Mouse (Mus musculus) hindbrain, embryonic 12.5 days (tissue): Measurements from ENCODE around the gene Kcna10. TPM values are rescaled to one million over a fixed set of nuclear protein-coding genes. Genes with fewer than 3 reads are reported as not detected.

Experiments
- ATAC-seq: fragments of 200-750 bp; cut with Nextera tagmentation; 2 replicates; pipeline ENCODE4 v1.8.0; 2017; ENCODE audit warnings: moderate TSS enrichment; ENCODE audit not compliant: low FRiP score
- H3K27ac ChIP-seq: fragments of 300-500 bp; sonication (generic); 2 replicates; pipeline ENCODE4 v1.5.1; 2016; ENCODE audit warnings: mild to moderate bottlenecking
- H3K27me3 ChIP-seq: fragments of 300-500 bp; sonication (generic); 2 replicates; pipeline ENCODE4 v1.6.1; 2016; ENCODE audit warnings: mild to moderate bottlenecking
- H3K36me3 ChIP-seq: fragments of 300-500 bp; sonication (generic); 2 replicates; pipeline ENCODE4 v1.6.1; 2016; ENCODE audit warnings: mild to moderate bottlenecking
- H3K4me1 ChIP-seq: fragments of 300-500 bp; sonication (generic); 2 replicates; pipeline ENCODE4 v1.6.1; 2016
- H3K4me2 ChIP-seq: fragments of 300-500 bp; sonication (generic); replicated peaks from 2 replicates; pipeline ENCODE4 v1.6.1; 2016; ENCODE audit warnings: mild to moderate bottlenecking
- H3K4me3 ChIP-seq: fragments of 300-500 bp; sonication (generic); 2 replicates; pipeline ENCODE4 v1.5.1; 2016; ENCODE audit warnings: mild to moderate bottlenecking
- H3K9ac ChIP-seq: fragments of 300-500 bp; sonication (generic); 2 replicates; pipeline ENCODE4 v1.6.1; 2016; ENCODE audit warnings: mild to moderate bottlenecking, moderate library complexity
- H3K9me3 ChIP-seq: fragments of 300-500 bp; sonication (generic); replicated peaks from 2 replicates; pipeline ENCODE4 v1.6.1; 2016; ENCODE audit warnings: mild to moderate bottlenecking
- WGBS: fragments of 180-500 bp; shearing (Covaris S2); methylation state at CpG from one replicate; pipeline ENCODE4 v1.1.7; 2016; 5-methylcytosine and 5-hydroxymethylcytosine counted together
- polyA plus RNA-seq: library from polyadenylated mRNA; unstranded; fragments of >200 nt; fragmentation: Nextera tagmentation; extraction: Ambion mirVana; gene quantifications from 2 replicates; pipeline ENCODE4 v1.2.1, GENCODE M21; 2016

Kcna10 gene
- polyA plus RNA-seq, 1 experiment from 2014 or later: not detected

- H3K9me3 ChIP-seq: no peaks in the 10 kb centered on the region
- no peak within 1 kb of the TSS for H3K27ac ChIP-seq
- ATAC-seq: no peak
- H3K9ac ChIP-seq: no peak within 1 kb of the TSS
- no peaks in the 10 kb centered on the region for H3K36me3 ChIP-seq
- no peak within 1 kb of the TSS for H3K4me3 ChIP-seq
- 52% methylated on average over 1 of the region's 1 CpGs for WGBS
- no peak within 1 kb of the TSS for H3K4me2 ChIP-seq
- H3K4me1 ChIP-seq: no peaks in the 10 kb centered on the region
- H3K27me3 ChIP-seq: no peaks in the 10 kb centered on the region
Measured at GRCm38 (mm10) chr3:107230527-107230926, 47.7 kb downstream of the Kcna10 start, which contains the start of gene A630076J17Rik. TSS of gene A630076J17Rik (plus strand) at chr3:107230614.

- H3K9ac ChIP-seq: no peak overlapping the region
Measured at GRCm38 (mm10) chr3:107231202-107231601, 48.3 kb downstream of the Kcna10 start.

GRCm38 (mm10) chr3:107233351-107233813 lies 50.5 kb downstream of the Kcna10 start:
- H3K27ac ChIP-seq: no peak overlapping the region
- H3K9me3 ChIP-seq: no peaks in the 10 kb centered on the region
- H3K4me3 ChIP-seq: no peak overlapping the region
- ATAC-seq: peak; percentile 32; the same call in 1 of the 2 replicates
- no peaks in the 10 kb centered on the region for H3K4me1 ChIP-seq
- H3K36me3 ChIP-seq: no peaks in the 10 kb centered on the region
- H3K4me2 ChIP-seq: no peak overlapping the region
- no peak overlapping the region for H3K9ac ChIP-seq
- 12% methylated on average over 11 of the region's 11 CpGs for WGBS
- H3K27me3 ChIP-seq: no peaks in the 10 kb centered on the region

More at GRCm38 (mm10) chr3:107231202-107231601, 48.3 kb downstream of the Kcna10 start:
- Histone ChIP-seq H3K4me3 (no peak overlapping the region), H3K9me3 (no peaks in the 10 kb centered on the region), H3K27ac (no peak overlapping the region), H3K36me3 (no peaks in the 10 kb centered on the region), H3K27me3 (no peaks in the 10 kb centered on the region), H3K4me1 (no peaks in the 10 kb centered on the region), H3K4me2 (no peak overlapping the region)
- ATAC-seq: no peak
- WGBS: 56% methylated on average over 4 of the region's 4 CpGs

GRCm38 (mm10) chr3:107233945-107234344 lies 51.1 kb downstream of the Kcna10 start:
- no peaks in the 10 kb centered on the region for H3K4me1 ChIP-seq
- WGBS: 34% methylated on average over 2 of the region's 2 CpGs
- no peak for ATAC-seq

GRCm38 (mm10) chr3:107238051-107238450 lies 55.2 kb downstream of the Kcna10 start:
- no peak for ATAC-seq
- Histone ChIP-seq H3K4me2 (no peak overlapping the region), H3K9ac (no peak overlapping the region), H3K9me3 (no peaks in the 10 kb centered on the region), H3K4me1 (0 out of 2 replicates have a peak, but pooled peaks cover 2% of the 10 kb centered on the region), H3K4me3 (no peak overlapping the region), H3K27ac (no peak overlapping the region), H3K27me3 (peaks cover 8% of the 10 kb centered on the region), H3K36me3 (no peaks in the 10 kb centered on the region)
- WGBS: 64% methylated on average over 2 of the region's 2 CpGs

More at GRCm38 (mm10) chr3:107233945-107234344, 51.1 kb downstream of the Kcna10 start:
- Histone ChIP-seq H3K9ac (no peak overlapping the region), H3K36me3 (no peaks in the 10 kb centered on the region), H3K4me3 (no peak overlapping the region), H3K27ac (no peak overlapping the region), H3K9me3 (no peaks in the 10 kb centered on the region), H3K4me2 (no peak overlapping the region), H3K27me3 (peaks cover 4% of the 10 kb centered on the region; the same call in 1 of the 2 replicates)

- WGBS: 82% methylated on average over 8 of the region's 8 CpGs
- H3K9me3 ChIP-seq: no peaks in the 10 kb centered on the region
- H3K9ac ChIP-seq: no peak overlapping the region
- no peak overlapping the region for H3K4me2 ChIP-seq
- no peak overlapping the region for H3K27ac ChIP-seq
- H3K36me3 ChIP-seq: no peaks in the 10 kb centered on the region
- 0 out of 2 replicates have a peak, but pooled peaks cover 2% of the 10 kb centered on the region for H3K4me1 ChIP-seq
- peaks cover 12% of the 10 kb centered on the region for H3K27me3 ChIP-seq
- H3K4me3 ChIP-seq: no peak overlapping the region
- no peak for ATAC-seq
Measured at GRCm38 (mm10) chr3:107238471-107238980, 55.7 kb downstream of the Kcna10 start.

GRCm38 (mm10) chr3:107239607-107240006 lies 56.8 kb downstream of the Kcna10 start, which contains the start of gene Prok1:
TSS of gene Prok1 (minus strand) at chr3:107239707.
- H3K4me2 ChIP-seq: no peak within 1 kb of the TSS
- H3K9ac ChIP-seq: no peak within 1 kb of the TSS
- no peak within 1 kb of the TSS for H3K4me3 ChIP-seq
- 0 out of 2 replicates have a peak, but pooled peaks cover 2% of the 10 kb centered on the region for H3K4me1 ChIP-seq
- no peaks in the 10 kb centered on the region for H3K9me3 ChIP-seq
- peaks cover 13% of the 10 kb centered on the region for H3K27me3 ChIP-seq
- no peak for ATAC-seq
- WGBS: 88% methylated on average over 9 of the region's 9 CpGs
- no peaks in the 10 kb centered on the region for H3K36me3 ChIP-seq
- no peak within 1 kb of the TSS for H3K27ac ChIP-seq

- Histone ChIP-seq H3K36me3 (no peaks in the 10 kb centered on the region), H3K27me3 (peaks cover 13% of the 10 kb centered on the region), H3K4me3 (no peak overlapping the region), H3K4me2 (no peak overlapping the region), H3K4me1 (0 out of 2 replicates have a peak, but pooled peaks cover 2% of the 10 kb centered on the region), H3K27ac (no peak overlapping the region), H3K9me3 (no peaks in the 10 kb centered on the region), H3K9ac (no peak overlapping the region)
- 0 out of 2 replicates have a peak, but pooled peaks have one; percentile 32 for ATAC-seq
- WGBS: 39% methylated on average over 14 of the region's 14 CpGs
Measured at GRCm38 (mm10) chr3:107241389-107242094, 58.7 kb downstream of the Kcna10 start.

Other genes with a start within 250 kb of the Kcna10 start
- gene Kcna3, start 146.9 kb upstream of the Kcna10 start, polyA plus RNA-seq: 8.1 and 8.3 TPM in 2 replicates
- 0.57 and 0.67 TPM in 2 replicates for gene Kcna2, start 81.9 kb upstream of the Kcna10 start, polyA plus RNA-seq
- not detected in 2 replicates for gene Cym, start 38.7 kb downstream of the Kcna10 start, polyA plus RNA-seq
- not detected in 2 replicates for gene A630076J17Rik, start 47.6 kb downstream of the Kcna10 start, polyA plus RNA-seq
- not detected in 2 replicates for gene Prok1, start 56.7 kb downstream of the Kcna10 start, polyA plus RNA-seq
- gene Lamtor5, start 95.8 kb downstream of the Kcna10 start, polyA plus RNA-seq: 157 and 177 TPM in 2 replicates
- gene Slc16a4, start 108.2 kb downstream of the Kcna10 start, polyA plus RNA-seq: 5.4 and 5.5 TPM in 2 replicates
- gene Rbm15, start 150.6 kb downstream of the Kcna10 start, polyA plus RNA-seq: 14.2 and 15.3 TPM in 2 replicates